Mouse (Mus musculus): ENCODE results near the gene Myl3.

- TF ChIP-seq CTCF (IDR thresholded peaks at IDR 0.05; ENCODE audit: extremely low read depth, insufficient read depth, insufficient read length, insufficient replicate concordance) = no peak
- TF ChIP-seq POLR2A (IDR thresholded peaks at IDR 0.05; ENCODE audit: low read depth, low read length) = no peak
Measured at GRCm38 (mm10) chr9:110695165-110695755, 46.4 kb upstream of the Myl3 start.

Measured in spleen, adult 2 months (tissue).